Mouse (Mus musculus): ENCODE measurements at regions not wholly inside any gene's neighbourhood (a gene's known extent, or its start where the extent isn't known, plus 50 kb on each side); places are given as distances from the start of the nearest gene placed in this dataset.

- Histone ChIP-seq H3K4me3 (replicated peaks in 1 of 3; ENCODE audit: low read depth in 2 of 3, low read length in 2 of 3, poor library complexity in 1 of 3) (no peak overlapping the region), H3K27me3 (replicated peaks) (no peaks in the 10 kb centered on the region), H3K79me2 (replicated peaks; ENCODE audit: control insufficient read depth, extremely low read depth, insufficient read depth, poor library complexity, severe bottlenecking) (no peaks in the 10 kb centered on the region), H3K36me3 (replicated peaks in 1 of 2; ENCODE audit: control insufficient read depth in 1 of 2, insufficient read depth in 1 of 2, low read length in 1 of 2) (no peaks in the 10 kb centered on the region), H3K9me3 (replicated peaks; ENCODE audit: low read length) (no peaks in the 10 kb centered on the region), H3K27ac (ENCODE audit: insufficient read depth, low read depth) (no peak overlapping the region), H3K4me2 (ENCODE audit: insufficient read depth, low read depth, poor library complexity, severe bottlenecking) (no peak overlapping the region), H3K4me1 (ENCODE audit: control insufficient read depth in 1 of 2, insufficient read depth in 2 of 2) (no peaks in the 10 kb centered on the region), H3K9ac (ENCODE audit: insufficient read depth, low read depth) (no peak overlapping the region)
- no peak for DNase-seq (ENCODE audit: extremely low read depth)
- in situ Hi-C loops (cut with MboI; ENCODE audit: low pct_ligation_motif_present, low pct_unique_long_range_greater_than_20kb, low sequenced_read_pairs): no loop called here
- dilution Hi-C loops (cut with MboI; ENCODE audit: extremely low pct_ligation_motif_present, extremely low pct_unique_long_range_greater_than_20kb, low sequenced_read_pairs): no loop called here
- TF ChIP-seq MAFK (IDR thresholded peaks at IDR 0.05; ENCODE audit: insufficient replicate concordance, low read length) (no peak), ZC3H11A (IDR thresholded peaks at IDR 0.05; ENCODE audit: low read depth, low read length) (no peak), MYC (IDR thresholded peaks at IDR 0.05; ENCODE audit: low read depth, low read length) (no peak), TBP (conservative IDR thresholded peaks at IDR 0.05; ENCODE audit: low read depth, low read length) (no peak), CHD1 (IDR thresholded peaks at IDR 0.05; ENCODE audit: low read depth, low read length) (no peak), GABPA (IDR thresholded peaks at IDR 0.05; ENCODE audit: insufficient replicate concordance, low read depth, low read length) (no peak), HCFC1 (IDR thresholded peaks at IDR 0.05; ENCODE audit: low read depth, low read length) (no peak), NELFE (IDR thresholded peaks at IDR 0.05; ENCODE audit: low read depth, low read length) (no peak), NRF1 (IDR thresholded peaks at IDR 0.05; ENCODE audit: low read depth, low read length) (no peak), JUND (conservative IDR thresholded peaks at IDR 0.05; ENCODE audit: low read depth, low read length) (no peak), MAX (IDR thresholded peaks at IDR 0.05; ENCODE audit: low read length) (no peak), KAT2A (IDR thresholded peaks at IDR 0.05; ENCODE audit: insufficient replicate concordance, low read length) (no peak), POLR2AphosphoS2 (IDR thresholded peaks at IDR 0.05; ENCODE audit: low read depth, low read length) (no peak), MXI1 (IDR thresholded peaks at IDR 0.05; ENCODE audit: low read depth, low read length) (no peak), E2F4 (IDR thresholded peaks at IDR 0.05; ENCODE audit: insufficient replicate concordance, low read depth, low read length) (no peak), SMC3 (IDR thresholded peaks at IDR 0.05; ENCODE audit: low read depth, low read length) (no peak), USF1 (IDR thresholded peaks at IDR 0.05; ENCODE audit: low read depth, low read length) (no peak), ZNF384 (IDR thresholded peaks at IDR 0.05; ENCODE audit: low read depth, low read length) (no peak), ELF1 (IDR thresholded peaks at IDR 0.05; ENCODE audit: low read depth, low read length) (no peak), MEF2A (IDR thresholded peaks at IDR 0.05; ENCODE audit: borderline replicate concordance, low read depth, low read length) (no peak)
These were observed 92.0 kb downstream of the S1pr1 start for GRCm38 (mm10) chr3:115622920-115623319.

GRCm38 (mm10) chr3:115622300-115622699 lies 92.6 kb downstream of the S1pr1 start:
- Histone ChIP-seq H3K36me3 (replicated peaks in 1 of 2; ENCODE audit: control insufficient read depth in 1 of 2, insufficient read depth in 1 of 2, low read length in 1 of 2) (no peaks in the 10 kb centered on the region), H3K4me2 (ENCODE audit: insufficient read depth, low read depth, poor library complexity, severe bottlenecking) (no peak overlapping the region), H3K79me2 (replicated peaks; ENCODE audit: control insufficient read depth, extremely low read depth, insufficient read depth, poor library complexity, severe bottlenecking) (no peaks in the 10 kb centered on the region), H3K27ac (ENCODE audit: insufficient read depth, low read depth) (no peak overlapping the region), H3K4me1 (ENCODE audit: control insufficient read depth in 1 of 2, insufficient read depth in 2 of 2) (no peaks in the 10 kb centered on the region), H3K9ac (ENCODE audit: insufficient read depth, low read depth) (no peak overlapping the region), H3K4me3 (replicated peaks in 1 of 3; ENCODE audit: low read depth in 2 of 3, low read length in 2 of 3, poor library complexity in 1 of 3) (no peak overlapping the region), H3K9me3 (replicated peaks; ENCODE audit: low read length) (no peaks in the 10 kb centered on the region), H3K27me3 (replicated peaks) (no peaks in the 10 kb centered on the region)
- TF ChIP-seq MXI1 (IDR thresholded peaks at IDR 0.05; ENCODE audit: low read depth, low read length) (no peak), JUN (IDR thresholded peaks at IDR 0.05; ENCODE audit: insufficient read depth, low read depth, low read length) (no peak)
- dilution Hi-C loops (cut with MboI; ENCODE audit: extremely low pct_ligation_motif_present, extremely low pct_unique_long_range_greater_than_20kb, low sequenced_read_pairs) (no loop called here), in situ Hi-C loops (cut with MboI; ENCODE audit: low pct_ligation_motif_present, low pct_unique_long_range_greater_than_20kb, low sequenced_read_pairs) (no loop called here)
- DNase-seq (ENCODE audit: extremely low read depth): no peak

Measured in CH12.LX (cell line).